Comparison of ENCODE assay signal across 26 mouse cellular contexts in the genomic region with DNA sequence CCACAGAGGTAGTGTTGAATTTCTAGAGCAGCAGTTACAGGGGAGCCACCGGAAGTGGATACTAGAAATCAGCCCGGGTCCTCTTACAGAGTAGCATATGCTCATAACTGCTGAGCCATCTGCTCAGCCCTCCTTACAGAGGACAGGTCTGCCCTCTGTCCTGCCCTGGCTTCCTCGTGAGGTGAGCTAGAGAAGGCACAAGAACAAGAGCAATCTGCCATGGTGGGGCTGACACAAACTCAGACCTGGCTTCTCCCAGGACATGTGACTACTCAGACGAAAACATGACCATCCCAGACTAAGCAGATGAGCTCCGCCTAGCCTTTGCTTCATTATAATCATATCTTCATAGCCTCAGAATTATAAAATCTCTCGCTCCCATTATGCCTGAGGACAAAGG. TPM values are rescaled to one million over a fixed set of nuclear protein-coding genes. Genes with fewer than 3 reads are reported as not detected.
DNase-seq lines count a peak whose midpoint lies in the region; ATAC-seq lines count a peak whose summit lies in the region.
"Had no signal": no experiment of that assay in that cellular context is flagged by ENCODE, and none has a peak within 500 bp of the region (broad histone marks: within the 10 kb centered on the region; RNA-seq: fewer than 3 reads in every experiment).

No protein-coding gene starts in this region.

- H3K4me1 ChIP-seq in heart, embryonic 15.5 days (replicated peaks) = peaks cover 72% of the 10 kb centered on the region
- H3K4me1 ChIP-seq in lung, embryonic 15.5 days = peaks cover 49% of the 10 kb centered on the region
- peaks cover 59% of the 10 kb centered on the region for H3K4me1 ChIP-seq in embryonic facial prominence, embryonic 15.5 days
- peaks cover 59% of the 10 kb centered on the region for H3K4me1 ChIP-seq in limb, embryonic 13.5 days

- H3K27ac ChIP-seq in heart, embryonic 15.5 days = peak overlapping the region; percentile 71; the same call in 1 of the 2 replicates
- peak overlapping the region; percentile 62; the same call in 1 of the 2 replicates for H3K27ac ChIP-seq in lung, embryonic 15.5 days
- peak overlapping the region; percentile 70; the same call in 1 of the 2 replicates for H3K27ac ChIP-seq in embryonic facial prominence, embryonic 15.5 days (replicated peaks)
- H3K27ac ChIP-seq in limb, embryonic 13.5 days = no peak overlapping the region
- H3K27ac ChIP-seq: forebrain, embryonic 12.5 days; left cerebral cortex, adult 2 months; midbrain, embryonic 12.5 days; neural tube, embryonic 13.5 days had no signal

- no peaks in the 10 kb centered on the region for H3K9me3 ChIP-seq in heart, embryonic 15.5 days (replicated peaks)
- H3K9me3 ChIP-seq in lung, embryonic 15.5 days = no peaks in the 10 kb centered on the region
- H3K9me3 ChIP-seq in embryonic facial prominence, embryonic 15.5 days (replicated peaks) = no peaks in the 10 kb centered on the region
- no peaks in the 10 kb centered on the region for H3K9me3 ChIP-seq in limb, embryonic 13.5 days
- H3K9me3 ChIP-seq: forebrain, embryonic 12.5 days; midbrain, embryonic 12.5 days; neural tube, embryonic 13.5 days had no signal

- no peak for DNase-seq in heart, postnatal 10 days
- no peak for DNase-seq in lung, postnatal 10 days
- no peak for DNase-seq in T-cell, adult 2 months (ENCODE audit: low spot score)
- DNase-seq: adrenal gland, postnatal 25 days; cerebellum, adult 11-12 months; cerebellum, postnatal 25 days; embryo, embryonic 11 days; gastrocnemius, postnatal 10 days; layer of hippocampus, adult 9-11 months; thymus, adult 18-20 months; thymus, postnatal 4 days had no signal

- intact Hi-C loops in heart, postnatal 10 days (cut with DNase I) = loop anchor here (5.0 kb wide), 1 partner anchor 94 kb away; a partner anchor contains a TSS

- H3K4me3 ChIP-seq in heart, embryonic 15.5 days = no peak overlapping the region
- H3K4me3 ChIP-seq in lung, embryonic 15.5 days = no peak overlapping the region
- H3K4me3 ChIP-seq in embryonic facial prominence, embryonic 15.5 days (replicated peaks) = no peak overlapping the region
- H3K4me3 ChIP-seq in limb, embryonic 13.5 days = no peak overlapping the region
- H3K4me3 ChIP-seq: forebrain, embryonic 12.5 days; left cerebral cortex, adult 2 months; midbrain, embryonic 12.5 days; neural tube, embryonic 13.5 days had no signal

- H3K9ac ChIP-seq in heart, embryonic 15.5 days = no peak overlapping the region
- H3K9ac ChIP-seq in lung, embryonic 15.5 days = no peak overlapping the region
- no peak overlapping the region for H3K9ac ChIP-seq in embryonic facial prominence, embryonic 15.5 days
- H3K9ac ChIP-seq in limb, embryonic 13.5 days = 0 out of 2 replicates have a peak overlapping the region, but pooled peaks have one; percentile 31
- H3K9ac ChIP-seq: forebrain, embryonic 12.5 days; midbrain, embryonic 12.5 days; neural tube, embryonic 13.5 days had no signal

- no peak for ATAC-seq in heart, embryonic 15.5 days (replicated peaks; ENCODE audit: insufficient number of reproducible peaks, insufficient read depth, low FRiP score, low read depth)
- no peak for ATAC-seq in lung, embryonic 15.5 days (ENCODE audit: borderline replicate concordance, extremely low read depth, low FRiP score, low TSS enrichment)
- no peak for ATAC-seq in embryonic facial prominence, embryonic 15.5 days (ENCODE audit: insufficient number of reproducible peaks, low FRiP score, low TSS enrichment, low read depth)
- ATAC-seq in limb, embryonic 13.5 days (ENCODE audit: low FRiP score, low read depth) = no peak
- ATAC-seq in CD4-positive, CD25-positive, alpha-beta regulatory T cell, adult 4 months = no peak

- H3K4me2 ChIP-seq in heart, embryonic 15.5 days = no peak overlapping the region
- no peak overlapping the region for H3K4me2 ChIP-seq in lung, embryonic 15.5 days
- H3K4me2 ChIP-seq in embryonic facial prominence, embryonic 15.5 days (replicated peaks) = peak overlapping the region; percentile 27; the same call in 1 of the 2 replicates
- peak overlapping the region; percentile 89; the same call in 1 of the 2 replicates for H3K4me2 ChIP-seq in limb, embryonic 13.5 days (replicated peaks)
- H3K4me2 ChIP-seq: forebrain, embryonic 12.5 days; midbrain, embryonic 12.5 days; neural tube, embryonic 13.5 days had no signal

- H3K27me3 ChIP-seq in heart, embryonic 15.5 days = no peaks in the 10 kb centered on the region
- H3K27me3 ChIP-seq in lung, embryonic 15.5 days = no peaks in the 10 kb centered on the region
- no peaks in the 10 kb centered on the region for H3K27me3 ChIP-seq in embryonic facial prominence, embryonic 15.5 days
- no peaks in the 10 kb centered on the region for H3K27me3 ChIP-seq in limb, embryonic 13.5 days
- H3K27me3 ChIP-seq: neural tube, embryonic 13.5 days had no signal

- no peaks in the 10 kb centered on the region; the same call in 1 of the 2 replicates for H3K36me3 ChIP-seq in heart, embryonic 15.5 days
- H3K36me3 ChIP-seq in lung, embryonic 15.5 days = peaks cover 32% of the 10 kb centered on the region
- peaks cover 40% of the 10 kb centered on the region for H3K36me3 ChIP-seq in embryonic facial prominence, embryonic 15.5 days
- H3K36me3 ChIP-seq in limb, embryonic 13.5 days = peaks cover 52% of the 10 kb centered on the region
- H3K36me3 ChIP-seq: midbrain, embryonic 12.5 days; neural tube, embryonic 13.5 days had no signal

- 63% methylated on average over 6 of the region's 6 CpGs for WGBS in heart, embryonic 15.5 days
- WGBS in lung, embryonic 15.5 days = 68% methylated on average over 6 of the region's 6 CpGs
- 57% methylated on average over 6 of the region's 6 CpGs for WGBS in embryonic facial prominence, embryonic 15.5 days
- 60% methylated on average over 6 of the region's 6 CpGs for WGBS in limb, embryonic 13.5 days

RNA-seq across cellular contexts. Expression of a gene that starts 1.7 kb away (rescaled TPM):
- 1.6 and 2.5 TPM in 2 replicates for polyA plus RNA-seq in heart, embryonic 15.5 days (2015; fragmentation: Nextera tagmentation; extraction: Ambion mirVana)
- total RNA-seq in heart, postnatal 10 days (2021) = 1 to 10 TPM in 1 of 2 experiments, not detected in 1; 1.1 TPM
- polyA plus RNA-seq in lung, embryonic 15.5 days (2015; fragmentation: Nextera tagmentation; extraction: Ambion mirVana) = 2.8 and 4.0 TPM in 2 replicates
- 110 and 112 TPM in 2 replicates for polyA plus RNA-seq in embryonic facial prominence, embryonic 15.5 days (2015; fragmentation: Nextera tagmentation; extraction: Ambion mirVana)
- 10.7 and 15.2 TPM in 2 replicates for polyA plus RNA-seq in limb, embryonic 13.5 days (2015; fragmentation: Nextera tagmentation; extraction: Ambion mirVana)
- polyA plus RNA-seq in CD4-positive, CD25-positive, alpha-beta regulatory T cell, adult 4 months (2017; shearing (Covaris generic)) = not detected
- total RNA-seq: left cerebral cortex, adult 2 months; monocyte, adult 5-6 weeks had no signal

RNA-seq across cellular contexts. Expression of a gene that starts 4.0 kb away (rescaled TPM):
- polyA plus RNA-seq in heart, embryonic 15.5 days (2015; fragmentation: Nextera tagmentation; extraction: Ambion mirVana) = not detected in 2 replicates
- not detected for total RNA-seq in heart, postnatal 10 days (2021)
- not detected in 2 replicates for polyA plus RNA-seq in lung, embryonic 15.5 days (2015; fragmentation: Nextera tagmentation; extraction: Ambion mirVana)
- 0.96 TPM in 1 of 2 replicates, not detected in the other for polyA plus RNA-seq in embryonic facial prominence, embryonic 15.5 days (2015; fragmentation: Nextera tagmentation; extraction: Ambion mirVana)
- polyA plus RNA-seq in limb, embryonic 13.5 days (2015; fragmentation: Nextera tagmentation; extraction: Ambion mirVana) = not detected in 2 replicates
- under 1 TPM in 1 of 2 experiments, not detected in 1; 0.82 TPM for polyA plus RNA-seq in CD4-positive, CD25-positive, alpha-beta regulatory T cell, adult 4 months (2017; shearing (Covaris generic))
- total RNA-seq: adrenal gland, postnatal 25 days; ES-E14; gastrocnemius, postnatal 10 days; heart, adult 8-10 months; left cerebral cortex, adult 2 months; monocyte, adult 5-6 weeks had no signal
- polyA plus RNA-seq: forebrain, embryonic 12.5 days; hindbrain, embryonic 11.5 days; limb, embryonic 11.5 days; liver, embryonic 16.5 days; midbrain, embryonic 12.5 days; neural tube, embryonic 13.5 days had no signal

RNA-seq across cellular contexts. Expression of a gene that starts 4.0 kb away (rescaled TPM):
- polyA plus RNA-seq in heart, embryonic 15.5 days (2015; fragmentation: Nextera tagmentation; extraction: Ambion mirVana) = 459 and 624 TPM in 2 replicates
- total RNA-seq in heart, postnatal 10 days (2021) = 100 to 1,000 TPM; 168 to 187 TPM
- 925 and 963 TPM in 2 replicates for polyA plus RNA-seq in lung, embryonic 15.5 days (2015; fragmentation: Nextera tagmentation; extraction: Ambion mirVana)
- polyA plus RNA-seq in embryonic facial prominence, embryonic 15.5 days (2015; fragmentation: Nextera tagmentation; extraction: Ambion mirVana) = 1,542 and 1,589 TPM in 2 replicates
- 1,181 and 1,271 TPM in 2 replicates for polyA plus RNA-seq in limb, embryonic 13.5 days (2015; fragmentation: Nextera tagmentation; extraction: Ambion mirVana)
- polyA plus RNA-seq in CD4-positive, CD25-positive, alpha-beta regulatory T cell, adult 4 months (2017; shearing (Covaris generic)) = 10 to 100 TPM; 39.6 to 46.5 TPM

RNA-seq across cellular contexts. Expression of a gene that starts 10.6 kb away (rescaled TPM):
- polyA plus RNA-seq in heart, embryonic 15.5 days (2015; fragmentation: Nextera tagmentation; extraction: Ambion mirVana) = 9.3 and 15.5 TPM in 2 replicates
- 1 to 10 TPM; 7.7 to 8.6 TPM for total RNA-seq in heart, postnatal 10 days (2021)
- polyA plus RNA-seq in lung, embryonic 15.5 days (2015; fragmentation: Nextera tagmentation; extraction: Ambion mirVana) = 18.7 and 21.0 TPM in 2 replicates
- 26.3 and 29.0 TPM in 2 replicates for polyA plus RNA-seq in embryonic facial prominence, embryonic 15.5 days (2015; fragmentation: Nextera tagmentation; extraction: Ambion mirVana)
- 25.9 and 28.0 TPM in 2 replicates for polyA plus RNA-seq in limb, embryonic 13.5 days (2015; fragmentation: Nextera tagmentation; extraction: Ambion mirVana)
- polyA plus RNA-seq in CD4-positive, CD25-positive, alpha-beta regulatory T cell, adult 4 months (2017; shearing (Covaris generic)) = 10 to 100 TPM; 15.1 to 30.9 TPM

RNA-seq across cellular contexts. Expression of a gene that starts 15.3 kb away (rescaled TPM):
- polyA plus RNA-seq in heart, embryonic 15.5 days (2015; fragmentation: Nextera tagmentation; extraction: Ambion mirVana) = 11.7 and 49.8 TPM in 2 replicates
- 1 to 10 TPM; 2.4 to 3.8 TPM for total RNA-seq in heart, postnatal 10 days (2021)
- 47.1 and 54.5 TPM in 2 replicates for polyA plus RNA-seq in lung, embryonic 15.5 days (2015; fragmentation: Nextera tagmentation; extraction: Ambion mirVana)
- polyA plus RNA-seq in embryonic facial prominence, embryonic 15.5 days (2015; fragmentation: Nextera tagmentation; extraction: Ambion mirVana) = 126 and 137 TPM in 2 replicates
- 50.2 and 64.6 TPM in 2 replicates for polyA plus RNA-seq in limb, embryonic 13.5 days (2015; fragmentation: Nextera tagmentation; extraction: Ambion mirVana)
- polyA plus RNA-seq in CD4-positive, CD25-positive, alpha-beta regulatory T cell, adult 4 months (2017; shearing (Covaris generic)) = not detected

Comparison
In these comparisons a context has a peak if more than half of its experiments do, and no peak if none do; other contexts are left out.
1. H3K4me2 ChIP-seq: peak in embryonic facial prominence, embryonic 15.5 days (single experiment) and limb, embryonic 13.5 days (single experiment); none in heart, embryonic 15.5 days (single experiment) and lung, embryonic 15.5 days (single experiment).